Mouse (Mus musculus): Measurements from ENCODE around the gene Ssbp2. TPM values are rescaled to one million over a fixed set of nuclear protein-coding genes. Genes with fewer than 3 reads are reported as not detected.
A peak's percentile ranks its signal among the peaks of the same experiment; 100 is the strongest.

The Ssbp2 gene
- polyA plus RNA-seq, 1 experiment = 125 TPM

DNA sequence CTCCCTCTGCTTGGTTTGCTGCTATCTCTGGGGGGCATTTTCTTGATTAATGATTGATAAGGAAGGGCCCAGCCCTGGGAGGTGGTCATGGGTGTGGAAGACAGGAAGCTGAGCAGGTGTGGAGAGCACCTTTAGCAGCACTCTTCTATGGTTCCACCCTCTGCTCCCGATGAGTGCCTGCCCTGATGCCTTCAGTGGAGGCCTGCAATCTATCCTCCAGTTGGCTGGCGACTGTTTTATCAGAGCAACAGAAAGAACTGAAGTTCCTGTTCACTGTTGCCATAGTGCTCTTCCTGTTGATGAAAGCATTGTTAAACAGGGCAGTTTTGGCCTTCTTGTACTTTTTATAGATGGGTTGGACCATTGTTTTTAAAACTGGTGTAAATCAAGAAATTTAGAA, 49.4 kb downstream of the Ssbp2 start:
- Histone ChIP-seq H3K27ac (ENCODE audit: control insufficient read depth, insufficient read depth, low read length) (peak overlapping the region; percentile 60), H3K4me3 (ENCODE audit: control insufficient read depth, insufficient read depth, low read length) (no peak overlapping the region), H3K27me3 (ENCODE audit: control insufficient read depth, insufficient read depth, low read length) (no peaks in the 10 kb centered on the region), H3K36me3 (ENCODE audit: control insufficient read depth, insufficient read depth, low read length) (no peaks in the 10 kb centered on the region), H3K4me1 (replicated peaks; ENCODE audit: control insufficient read depth, insufficient read depth, low read length) (peaks cover 20% of the 10 kb centered on the region)
- TF ChIP-seq CTCF (IDR thresholded peaks at IDR 0.05; ENCODE audit: borderline replicate concordance, control insufficient read depth, extremely low read depth, insufficient read depth, low read length, poor library complexity) (no peak), POLR2A (IDR thresholded peaks at IDR 0.05; ENCODE audit: control insufficient read depth, extremely low read depth, insufficient read depth, low read length, poor library complexity) (no peak)
- WGBS = 5% methylated on average over 2 of the region's 2 CpGs
- DNase-seq = no peak

GRCm38 (mm10) chr13:91514979-91515378, 54.9 kb downstream of the Ssbp2 start:
- H3K27me3 ChIP-seq (ENCODE audit: control insufficient read depth, insufficient read depth, low read length) = no peaks in the 10 kb centered on the region
- DNase-seq = no peak
- H3K4me1 ChIP-seq (replicated peaks; ENCODE audit: control insufficient read depth, insufficient read depth, low read length) = peaks cover 14% of the 10 kb centered on the region
- no peak overlapping the region for H3K4me3 ChIP-seq (ENCODE audit: control insufficient read depth, insufficient read depth, low read length)
- H3K36me3 ChIP-seq (ENCODE audit: control insufficient read depth, insufficient read depth, low read length) = no peaks in the 10 kb centered on the region
- no peak overlapping the region for H3K27ac ChIP-seq (ENCODE audit: control insufficient read depth, insufficient read depth, low read length)
- TF ChIP-seq CTCF (IDR thresholded peaks at IDR 0.05; ENCODE audit: borderline replicate concordance, control insufficient read depth, extremely low read depth, insufficient read depth, low read length, poor library complexity) (no peak), POLR2A (IDR thresholded peaks at IDR 0.05; ENCODE audit: control insufficient read depth, extremely low read depth, insufficient read depth, low read length, poor library complexity) (no peak)
- 91% methylated on average over 4 of the region's 4 CpGs for WGBS

GRCm38 (mm10) chr13:91520073-91520750, 60.1 kb downstream of the Ssbp2 start:
- no peak overlapping the region for H3K27ac ChIP-seq (ENCODE audit: control insufficient read depth, insufficient read depth, low read length)
- peaks cover 24% of the 10 kb centered on the region for H3K4me1 ChIP-seq (replicated peaks; ENCODE audit: control insufficient read depth, insufficient read depth, low read length)
- TF ChIP-seq POLR2A (IDR thresholded peaks at IDR 0.05; ENCODE audit: control insufficient read depth, extremely low read depth, insufficient read depth, low read length, poor library complexity) (no peak), CTCF (IDR thresholded peaks at IDR 0.05; ENCODE audit: borderline replicate concordance, control insufficient read depth, extremely low read depth, insufficient read depth, low read length, poor library complexity) (no peak)
- no peak overlapping the region for H3K4me3 ChIP-seq (ENCODE audit: control insufficient read depth, insufficient read depth, low read length)
- WGBS = 57% methylated on average over 4 of the region's 4 CpGs
- no peaks in the 10 kb centered on the region; the same call in 1 of the 2 replicates for H3K36me3 ChIP-seq (ENCODE audit: control insufficient read depth, insufficient read depth, low read length)
- H3K27me3 ChIP-seq (ENCODE audit: control insufficient read depth, insufficient read depth, low read length) = no peaks in the 10 kb centered on the region
- no peak for DNase-seq

DNA sequence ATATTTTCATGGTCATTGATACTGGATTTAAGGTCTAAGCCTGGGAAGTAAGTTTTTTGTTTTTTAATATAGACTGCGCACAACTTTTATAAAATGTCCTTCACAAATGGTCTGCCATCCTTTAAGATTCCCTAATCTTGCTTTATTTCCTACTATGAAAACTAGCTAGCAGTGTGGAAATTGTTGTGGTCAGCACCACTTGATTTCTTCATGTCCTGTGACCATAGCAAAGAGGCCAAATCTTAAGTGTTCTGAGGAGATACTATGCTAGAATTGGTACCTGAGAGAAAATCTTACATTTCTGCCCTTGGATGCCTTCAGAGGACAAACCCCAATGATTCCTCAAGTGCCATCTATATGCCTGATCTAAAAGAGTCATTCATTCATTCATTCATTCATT, 60.9 kb downstream of the Ssbp2 start:
- no peaks in the 10 kb centered on the region for H3K27me3 ChIP-seq (ENCODE audit: control insufficient read depth, insufficient read depth, low read length)
- TF ChIP-seq POLR2A (IDR thresholded peaks at IDR 0.05; ENCODE audit: control insufficient read depth, extremely low read depth, insufficient read depth, low read length, poor library complexity) (no peak), CTCF (IDR thresholded peaks at IDR 0.05; ENCODE audit: borderline replicate concordance, control insufficient read depth, extremely low read depth, insufficient read depth, low read length, poor library complexity) (no peak)
- H3K4me1 ChIP-seq (replicated peaks; ENCODE audit: control insufficient read depth, insufficient read depth, low read length) = peaks cover 25% of the 10 kb centered on the region
- H3K36me3 ChIP-seq (ENCODE audit: control insufficient read depth, insufficient read depth, low read length) = no peaks in the 10 kb centered on the region; the same call in 1 of the 2 replicates
- no peak for DNase-seq
- no peak overlapping the region for H3K27ac ChIP-seq (ENCODE audit: control insufficient read depth, insufficient read depth, low read length)
- H3K4me3 ChIP-seq (ENCODE audit: control insufficient read depth, insufficient read depth, low read length) = no peak overlapping the region
- 100% methylated on average over 1 of the region's 1 CpGs for WGBS

GRCm38 (mm10) chr13:91526058-91526457, 66.0 kb downstream of the Ssbp2 start:
- no peak for DNase-seq
- no peak for TF ChIP-seq POLR2A (IDR thresholded peaks at IDR 0.05; ENCODE audit: control insufficient read depth, extremely low read depth, insufficient read depth, low read length, poor library complexity)
- Histone ChIP-seq H3K36me3 (ENCODE audit: control insufficient read depth, insufficient read depth, low read length) (no peaks in the 10 kb centered on the region; the same call in 1 of the 2 replicates), H3K4me3 (ENCODE audit: control insufficient read depth, insufficient read depth, low read length) (no peak overlapping the region), H3K4me1 (replicated peaks; ENCODE audit: control insufficient read depth, insufficient read depth, low read length) (peaks cover 23% of the 10 kb centered on the region), H3K27ac (ENCODE audit: control insufficient read depth, insufficient read depth, low read length) (no peak overlapping the region), H3K27me3 (ENCODE audit: control insufficient read depth, insufficient read depth, low read length) (no peaks in the 10 kb centered on the region)
- 96% methylated on average over 12 of the region's 12 CpGs for WGBS

GRCm38 (mm10) chr13:91529821-91530220, 69.7 kb downstream of the Ssbp2 start:
- WGBS = 8% methylated on average over 3 of the region's 3 CpGs

DNA sequence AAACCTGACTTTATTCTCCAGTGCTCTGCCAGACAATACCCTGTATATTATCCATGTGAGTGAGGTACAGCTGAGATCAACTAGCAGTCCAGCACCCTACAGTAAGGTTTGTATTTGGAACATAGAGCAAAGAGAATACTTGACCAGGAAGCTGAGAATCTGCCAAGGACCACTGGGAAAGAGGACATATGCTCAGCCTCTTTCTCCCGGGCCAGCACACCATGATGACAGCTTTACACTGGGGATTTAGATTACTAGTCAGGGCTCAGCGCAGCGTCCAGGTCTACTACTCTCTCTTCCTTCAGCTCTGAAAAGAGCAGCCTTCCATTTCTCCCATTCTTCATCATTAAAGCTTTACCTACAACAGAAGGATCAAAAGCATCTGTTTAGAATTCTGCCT, 76.6 kb downstream of the Ssbp2 start:
- 88% methylated on average over 3 of the region's 3 CpGs for WGBS
- Histone ChIP-seq H3K4me1 (replicated peaks; ENCODE audit: control insufficient read depth, insufficient read depth, low read length) (peaks cover 16% of the 10 kb centered on the region), H3K36me3 (ENCODE audit: control insufficient read depth, insufficient read depth, low read length) (peaks cover 9% of the 10 kb centered on the region), H3K27ac (ENCODE audit: control insufficient read depth, insufficient read depth, low read length) (no peak overlapping the region), H3K4me3 (ENCODE audit: control insufficient read depth, insufficient read depth, low read length) (no peak overlapping the region), H3K27me3 (ENCODE audit: control insufficient read depth, insufficient read depth, low read length) (no peaks in the 10 kb centered on the region)
- DNase-seq = no peak
- TF ChIP-seq CTCF (IDR thresholded peaks at IDR 0.05; ENCODE audit: borderline replicate concordance, control insufficient read depth, extremely low read depth, insufficient read depth, low read length, poor library complexity) (no peak), POLR2A (IDR thresholded peaks at IDR 0.05; ENCODE audit: control insufficient read depth, extremely low read depth, insufficient read depth, low read length, poor library complexity) (no peak)

More at GRCm38 (mm10) chr13:91529821-91530220, 69.7 kb downstream of the Ssbp2 start:
- peak; percentile 57 for DNase-seq
- TF ChIP-seq CTCF (IDR thresholded peaks at IDR 0.05; ENCODE audit: borderline replicate concordance, control insufficient read depth, extremely low read depth, insufficient read depth, low read length, poor library complexity) (no peak), POLR2A (IDR thresholded peaks at IDR 0.05; ENCODE audit: control insufficient read depth, extremely low read depth, insufficient read depth, low read length, poor library complexity) (no peak)
- Histone ChIP-seq H3K36me3 (ENCODE audit: control insufficient read depth, insufficient read depth, low read length) (peaks cover 9% of the 10 kb centered on the region), H3K4me1 (replicated peaks; ENCODE audit: control insufficient read depth, insufficient read depth, low read length) (peaks cover 12% of the 10 kb centered on the region), H3K4me3 (ENCODE audit: control insufficient read depth, insufficient read depth, low read length) (no peak overlapping the region), H3K27ac (ENCODE audit: control insufficient read depth, insufficient read depth, low read length) (peak overlapping the region; percentile 66), H3K27me3 (ENCODE audit: control insufficient read depth, insufficient read depth, low read length) (no peaks in the 10 kb centered on the region)

Measured in thymus, adult 2 months (tissue).